Mouse (Mus musculus): Measurements from ENCODE around the gene Dus1l. TPM values are rescaled to one million over a fixed set of nuclear protein-coding genes. Genes with fewer than 3 reads are reported as not detected.

Gene Dus1l
- polyA plus RNA-seq, 1 experiment from 2014 or later = 63.5 TPM

DNA sequence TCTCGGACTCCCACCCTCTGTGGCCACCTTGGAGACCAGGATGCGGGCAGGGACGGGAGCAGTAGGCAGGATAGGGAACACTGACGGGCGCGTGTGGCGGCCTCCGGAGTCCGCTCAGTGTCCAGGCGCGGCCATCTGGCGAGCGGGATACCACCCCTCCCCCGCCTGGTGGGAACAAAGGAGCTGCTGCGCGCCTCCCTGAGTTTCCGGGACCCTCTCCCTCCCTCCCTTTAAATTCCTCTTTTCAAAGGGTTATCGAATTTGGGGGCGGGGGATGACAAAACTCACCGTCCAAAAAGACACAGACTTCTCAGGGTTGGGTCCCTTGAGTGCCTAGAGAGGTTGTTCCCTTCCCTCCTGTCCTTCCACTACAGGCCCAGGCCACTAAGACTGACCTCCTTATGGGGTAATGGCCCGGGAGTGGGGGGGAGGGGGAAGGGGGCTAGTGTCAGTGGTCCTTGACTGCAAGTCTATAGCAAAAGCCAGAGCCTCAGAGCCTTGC is 28.6 kb upstream of the Dus1l start:
- Histone ChIP-seq H3K27ac (peak overlapping the region; percentile 98), H3K4me3 (peak overlapping the region; percentile 86), H3K9ac (peak overlapping the region; percentile 93), H3K4me2 (replicated peaks) (peak overlapping the region; percentile 97), H3K27me3 (replicated peaks) (no peaks in the 10 kb centered on the region), H3K36me3 (peaks cover 25% of the 10 kb centered on the region), H3K4me1 (peaks cover 39% of the 10 kb centered on the region), H3K9me3 (no peaks in the 10 kb centered on the region)
- peak; percentile 74 for ATAC-seq (ENCODE audit: low FRiP score, low read depth)
- under 1% methylated on average over 21 of the region's 21 CpGs for WGBS

DNA sequence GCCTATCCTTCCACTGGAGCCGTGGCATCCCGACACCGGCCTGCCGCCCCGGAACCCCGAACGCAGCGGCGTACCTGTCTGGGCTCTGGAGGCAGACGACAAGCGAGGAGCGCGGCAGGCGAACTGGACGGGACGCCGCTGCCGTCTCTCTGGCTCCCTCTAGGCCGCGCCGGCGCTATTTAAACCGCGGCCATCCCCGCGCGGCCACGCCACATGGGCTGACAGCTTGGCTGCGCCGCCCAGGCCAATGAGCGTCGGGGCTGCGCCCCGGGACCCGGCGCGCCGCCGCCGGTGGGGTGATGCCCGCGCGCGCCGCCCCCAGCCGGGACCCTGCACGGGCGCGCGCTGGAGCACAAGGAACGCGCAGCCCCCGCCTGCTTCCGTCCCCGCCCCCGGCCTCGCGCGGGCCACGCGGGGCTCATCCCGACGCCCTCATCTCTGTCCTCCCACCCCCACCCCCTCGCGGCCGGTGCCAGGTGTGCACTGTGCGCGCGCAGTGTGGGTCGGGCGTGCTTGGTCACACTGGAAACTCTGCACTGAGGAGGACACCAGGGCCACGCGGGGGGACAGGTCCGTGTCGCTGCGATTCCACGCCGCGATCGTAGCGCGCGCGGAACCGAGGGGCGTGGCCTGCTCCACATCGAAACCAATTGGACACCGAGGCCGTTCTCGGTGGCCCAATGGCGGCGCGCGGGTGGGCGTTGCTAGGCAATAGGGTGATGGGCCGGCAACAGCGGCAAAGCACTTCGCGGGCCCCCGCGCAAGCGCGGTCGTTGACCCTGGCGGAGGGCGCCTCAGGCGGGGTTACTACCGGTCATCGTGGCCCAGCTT is 28.0 kb upstream of the Dus1l start, which contains the start of gene Fasn:
TSS of gene Fasn (minus strand) at position 592 of the 831 bp plus-strand sequence.
- Histone ChIP-seq H3K4me1 (peaks cover 44% of the 10 kb centered on the region), H3K4me3 (peak within 1 kb of the TSS; percentile 86)
- under 1% methylated on average over 109 of the region's 109 CpGs for WGBS

DNA sequence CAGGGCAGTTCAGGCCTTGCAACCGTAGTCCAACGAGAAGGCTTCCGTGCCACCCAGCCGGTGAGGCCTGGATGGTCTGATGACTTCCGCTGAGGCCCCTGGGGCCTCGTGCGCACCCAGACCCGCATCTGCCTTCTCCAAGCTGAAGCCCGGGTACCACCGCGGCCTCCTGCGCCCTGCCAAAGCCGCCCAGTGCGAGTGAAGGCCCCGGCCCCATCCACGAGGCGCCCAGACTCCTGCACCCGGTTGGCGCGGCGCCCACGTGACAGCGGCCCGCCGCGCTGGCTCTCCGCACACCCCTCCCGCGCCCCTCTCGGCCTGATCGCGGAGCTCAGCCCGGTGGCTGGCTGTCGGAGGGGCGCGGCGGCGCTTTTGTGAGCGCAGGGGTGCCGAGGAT is 27.3 kb upstream of the Dus1l start:
- under 1% methylated on average over 40 of the region's 40 CpGs for WGBS
- Histone ChIP-seq H3K27ac (peak overlapping the region; percentile 98), H3K27me3 (replicated peaks) (no peaks in the 10 kb centered on the region), H3K4me1 (peaks cover 44% of the 10 kb centered on the region), H3K9ac (peak overlapping the region; percentile 93), H3K4me2 (replicated peaks) (peak overlapping the region; percentile 97), H3K9me3 (no peaks in the 10 kb centered on the region), H3K4me3 (peak overlapping the region; percentile 86), H3K36me3 (peaks cover 38% of the 10 kb centered on the region)
- ATAC-seq (ENCODE audit: low FRiP score, low read depth) = peak; percentile 52

More for the DNA sequence above, 28.0 kb upstream of the Dus1l start, which contains the start of gene Fasn:
- Histone ChIP-seq H3K9ac (peak within 1 kb of the TSS; percentile 93), H3K4me2 (replicated peaks) (peak within 1 kb of the TSS; percentile 97), H3K36me3 (peaks cover 31% of the 10 kb centered on the region), H3K9me3 (no peaks in the 10 kb centered on the region), H3K27me3 (replicated peaks) (no peaks in the 10 kb centered on the region), H3K27ac (peak within 1 kb of the TSS; percentile 98)
- peak; percentile 90 for ATAC-seq (ENCODE audit: low FRiP score, low read depth)

DNA sequence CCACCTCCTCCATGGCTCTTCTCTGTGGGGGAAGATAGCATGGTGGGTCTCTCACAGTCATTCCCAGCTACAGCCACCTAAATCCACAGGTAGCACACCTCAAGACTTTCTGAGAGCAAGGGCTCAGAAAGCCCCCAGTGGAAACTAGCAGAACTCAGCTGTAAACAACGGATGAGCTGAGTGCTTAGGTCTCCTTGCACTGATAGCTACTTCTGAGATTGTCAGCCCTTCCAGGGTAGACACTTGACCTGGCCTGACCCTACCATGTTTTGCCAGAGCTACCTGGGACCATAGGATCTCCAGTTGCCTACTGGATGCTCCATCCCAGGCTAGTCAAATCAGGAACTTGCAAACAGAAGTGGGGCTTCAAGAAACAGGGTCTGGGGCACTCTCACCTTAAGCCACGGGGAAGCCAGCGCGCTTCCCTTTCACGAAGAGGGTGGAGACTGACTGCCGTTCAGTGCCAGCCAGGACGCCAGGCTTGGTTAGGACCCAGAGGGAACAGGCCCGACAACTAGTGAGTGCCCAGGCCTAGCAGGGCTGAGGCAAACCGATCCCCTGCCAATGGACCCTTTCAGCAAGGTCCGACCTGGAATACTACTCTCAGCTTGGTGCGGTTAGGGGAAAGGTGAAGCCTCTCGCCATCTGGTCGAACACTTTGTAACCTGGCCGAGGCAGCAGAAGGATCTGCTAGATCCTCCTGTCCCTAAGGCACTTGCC is 26.8 kb upstream of the Dus1l start:
- WGBS = 1% methylated on average over 14 of the region's 14 CpGs
- Histone ChIP-seq H3K4me2 (replicated peaks) (peak overlapping the region; percentile 97), H3K9me3 (no peaks in the 10 kb centered on the region), H3K9ac (peak overlapping the region; percentile 93), H3K27ac (peak overlapping the region; percentile 98), H3K27me3 (replicated peaks) (no peaks in the 10 kb centered on the region), H3K4me1 (peaks cover 44% of the 10 kb centered on the region), H3K4me3 (peak overlapping the region; percentile 86), H3K36me3 (peaks cover 43% of the 10 kb centered on the region)
- no peak for ATAC-seq (ENCODE audit: low FRiP score, low read depth)

DNA sequence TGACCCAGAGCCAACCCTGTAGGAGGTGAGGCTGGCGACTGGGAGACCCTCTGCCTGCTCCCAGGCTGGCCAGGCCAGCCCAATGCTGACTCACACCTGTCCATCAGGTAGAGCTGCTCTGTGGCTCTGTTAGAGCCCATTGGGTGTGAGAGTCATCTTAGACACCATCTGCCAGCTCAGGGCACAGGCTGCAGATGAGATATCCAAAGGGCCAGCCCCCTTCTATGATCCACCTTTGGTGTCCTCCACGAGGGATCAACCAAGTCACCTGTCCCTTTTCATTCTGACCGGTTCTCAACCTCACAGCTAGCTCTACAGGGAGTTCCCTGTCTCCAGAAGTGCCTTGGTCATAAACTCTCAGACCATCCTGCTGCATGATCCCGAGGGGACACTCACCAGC is 26.1 kb upstream of the Dus1l start:
- WGBS = 56% methylated on average over 4 of the region's 4 CpGs
- Histone ChIP-seq H3K9me3 (no peaks in the 10 kb centered on the region), H3K4me1 (peaks cover 44% of the 10 kb centered on the region), H3K4me3 (peak overlapping the region; percentile 86), H3K9ac (peak overlapping the region; percentile 93), H3K4me2 (replicated peaks) (peak overlapping the region; percentile 97), H3K27me3 (replicated peaks) (no peaks in the 10 kb centered on the region), H3K36me3 (peaks cover 50% of the 10 kb centered on the region), H3K27ac (no peak overlapping the region)
- ATAC-seq (ENCODE audit: low FRiP score, low read depth) = no peak

DNA sequence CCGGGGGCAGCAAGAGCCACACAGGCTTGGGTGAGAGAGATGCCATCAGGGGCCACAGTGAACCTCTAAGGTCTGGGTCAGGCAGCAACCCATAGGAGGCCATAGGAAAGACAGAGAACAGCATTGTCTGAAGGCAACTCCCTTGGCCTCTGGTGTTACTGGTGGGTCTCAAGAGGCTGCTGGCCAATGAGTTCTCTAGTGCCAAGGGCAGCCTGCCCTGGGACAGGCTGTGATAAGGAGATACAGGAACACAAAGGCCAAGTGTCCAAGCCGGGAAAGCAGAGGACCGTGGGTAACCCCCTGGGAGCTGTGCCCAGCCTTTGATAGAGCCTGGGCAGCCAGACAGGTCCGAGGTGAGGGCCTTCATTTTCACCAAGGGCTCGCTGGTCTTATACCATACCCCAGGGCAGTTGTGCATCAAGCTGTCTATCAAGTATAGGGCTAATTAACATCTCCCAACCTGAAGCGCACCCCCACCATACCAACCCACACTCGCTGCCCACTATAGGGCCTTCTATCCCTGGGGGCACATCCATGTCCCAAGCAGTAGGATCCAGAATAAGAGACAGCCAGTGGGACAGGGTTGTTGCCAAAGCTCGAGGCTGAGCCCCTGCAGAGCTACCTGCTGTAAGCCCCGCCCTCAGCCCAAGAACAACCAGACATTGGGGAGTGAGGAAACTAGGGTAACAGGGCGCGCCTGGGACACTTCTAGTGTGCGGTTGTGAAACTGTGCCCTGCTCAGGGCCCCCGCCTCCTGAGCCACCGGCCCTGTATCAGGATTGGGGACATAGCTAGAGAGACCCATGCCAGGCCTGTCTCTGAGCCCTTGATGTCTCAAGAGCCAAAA is 25.1 kb upstream of the Dus1l start:
- 84% methylated on average over 14 of the region's 14 CpGs for WGBS
- Histone ChIP-seq H3K9me3 (no peaks in the 10 kb centered on the region), H3K4me3 (peak overlapping the region; percentile 86), H3K36me3 (peaks cover 60% of the 10 kb centered on the region), H3K27me3 (replicated peaks) (no peaks in the 10 kb centered on the region), H3K4me2 (replicated peaks) (peak overlapping the region; percentile 97), H3K4me1 (peaks cover 44% of the 10 kb centered on the region), H3K9ac (peak overlapping the region; percentile 23; the same call in 1 of the 2 replicates), H3K27ac (no peak overlapping the region)
- no peak for ATAC-seq (ENCODE audit: low FRiP score, low read depth)

DNA sequence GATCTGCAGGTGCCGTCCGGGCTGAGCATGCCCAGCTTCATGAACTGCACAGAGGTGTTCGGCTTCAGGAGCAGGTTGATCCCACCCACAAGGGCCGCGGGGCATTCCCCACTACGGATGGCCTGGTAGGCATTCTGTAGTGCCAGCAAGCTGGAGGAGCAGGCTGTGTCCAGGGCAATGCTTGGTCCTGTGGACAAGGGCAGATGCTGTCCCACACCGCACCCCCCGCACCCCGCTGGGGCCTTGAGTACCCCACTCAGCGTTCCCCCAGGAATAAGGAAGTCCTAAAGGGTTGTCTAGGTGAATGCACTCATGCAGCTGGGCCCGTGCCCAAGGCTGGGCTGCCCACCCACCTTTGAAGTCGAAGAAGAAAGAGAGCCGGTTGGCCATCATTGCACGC is 24.3 kb upstream of the Dus1l start:
- H3K36me3 ChIP-seq = peaks cover 68% of the 10 kb centered on the region
- H3K9me3 ChIP-seq = no peaks in the 10 kb centered on the region
- WGBS = 92% methylated on average over 14 of the region's 14 CpGs
- no peaks in the 10 kb centered on the region for H3K27me3 ChIP-seq (replicated peaks)
- H3K27ac ChIP-seq = no peak overlapping the region
- H3K4me1 ChIP-seq = peaks cover 39% of the 10 kb centered on the region
- H3K9ac ChIP-seq = no peak overlapping the region
- ATAC-seq (ENCODE audit: low FRiP score, low read depth) = no peak
- H3K4me3 ChIP-seq = no peak overlapping the region
- H3K4me2 ChIP-seq (replicated peaks) = peak overlapping the region; percentile 97; the same call in 1 of the 2 replicates

DNA sequence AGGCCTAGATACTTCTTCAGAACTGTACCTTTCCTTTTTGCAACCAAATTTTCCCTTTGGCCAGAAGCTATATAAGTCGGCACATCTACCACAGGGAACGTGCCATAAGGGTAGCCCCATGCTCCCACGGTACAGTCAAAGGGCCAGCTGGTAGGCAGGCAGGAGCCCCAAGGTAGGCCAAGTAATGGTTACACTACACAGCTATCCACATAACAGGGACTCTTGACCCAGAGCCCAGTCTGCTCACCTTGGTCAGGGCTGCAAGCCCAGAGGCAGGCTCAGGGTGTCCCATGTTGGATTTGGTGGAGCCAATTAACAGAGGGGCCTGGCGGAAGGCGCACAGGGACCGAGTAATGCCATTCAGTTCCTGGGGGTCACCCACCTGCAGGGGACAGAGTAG is 23.4 kb upstream of the Dus1l start:
- Histone ChIP-seq H3K4me2 (replicated peaks) (no peak overlapping the region), H3K4me3 (no peak overlapping the region), H3K36me3 (peaks cover 77% of the 10 kb centered on the region), H3K9ac (no peak overlapping the region), H3K9me3 (no peaks in the 10 kb centered on the region), H3K4me1 (peaks cover 32% of the 10 kb centered on the region), H3K27me3 (replicated peaks) (no peaks in the 10 kb centered on the region), H3K27ac (no peak overlapping the region)
- 92% methylated on average over 6 of the region's 6 CpGs for WGBS
- no peak for ATAC-seq (ENCODE audit: low FRiP score, low read depth)

DNA sequence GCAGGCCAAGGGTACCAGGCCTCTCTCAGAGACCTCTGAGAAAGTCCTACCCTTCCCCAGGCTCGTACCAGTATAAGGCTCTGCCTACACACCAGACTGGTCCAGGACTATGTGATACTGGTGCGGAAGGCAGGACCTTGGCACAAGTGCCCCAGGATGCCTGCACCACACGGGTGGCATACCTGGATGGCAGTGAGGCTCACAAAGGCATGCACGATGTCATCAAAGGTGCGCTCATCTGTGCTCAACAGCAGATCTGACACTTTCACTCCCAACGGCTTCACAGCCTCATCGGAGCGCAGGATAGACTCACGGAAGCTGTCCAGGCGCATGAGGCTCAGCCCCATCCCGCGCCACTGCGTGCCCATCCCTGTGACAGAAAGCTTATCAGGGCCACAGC is 22.0 kb upstream of the Dus1l start:
- no peak for ATAC-seq (ENCODE audit: low FRiP score, low read depth)
- Histone ChIP-seq H3K36me3 (peaks cover 90% of the 10 kb centered on the region), H3K9ac (no peak overlapping the region), H3K27me3 (replicated peaks) (no peaks in the 10 kb centered on the region), H3K4me2 (replicated peaks) (no peak overlapping the region), H3K27ac (no peak overlapping the region), H3K4me1 (peaks cover 32% of the 10 kb centered on the region), H3K9me3 (no peaks in the 10 kb centered on the region), H3K4me3 (no peak overlapping the region)
- WGBS = 95% methylated on average over 13 of the region's 13 CpGs

DNA sequence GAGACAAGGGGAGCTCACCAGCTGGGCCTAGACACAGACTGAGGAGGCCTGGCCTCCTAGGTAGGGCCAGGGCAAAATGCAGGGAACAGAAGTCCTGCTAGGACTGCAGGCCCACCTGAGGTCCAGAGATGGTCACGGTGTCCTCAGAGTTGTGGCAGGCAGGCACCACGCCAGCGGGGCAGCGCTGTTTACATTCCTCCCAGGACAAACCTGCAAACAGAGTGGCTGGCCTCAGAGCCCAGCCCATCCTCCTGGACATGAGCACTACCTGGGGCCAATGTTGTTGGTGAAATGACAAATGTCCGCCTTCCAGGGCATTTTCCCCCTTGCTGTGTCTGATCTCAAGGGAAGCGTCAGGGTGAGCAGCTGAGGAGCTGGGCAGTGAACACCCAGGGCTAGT is 21.2 kb upstream of the Dus1l start:
- H3K36me3 ChIP-seq = peaks cover 99% of the 10 kb centered on the region
- no peak overlapping the region for H3K4me2 ChIP-seq (replicated peaks)
- no peak for ATAC-seq (ENCODE audit: low FRiP score, low read depth)
- H3K4me1 ChIP-seq = peaks cover 24% of the 10 kb centered on the region
- 92% methylated on average over 6 of the region's 6 CpGs for WGBS
- no peaks in the 10 kb centered on the region for H3K9me3 ChIP-seq
- H3K9ac ChIP-seq = no peak overlapping the region
- H3K27me3 ChIP-seq (replicated peaks) = no peaks in the 10 kb centered on the region
- 0 out of 2 replicates have a peak overlapping the region, but pooled peaks have one; percentile 1 for H3K4me3 ChIP-seq
- H3K27ac ChIP-seq = no peak overlapping the region

DNA sequence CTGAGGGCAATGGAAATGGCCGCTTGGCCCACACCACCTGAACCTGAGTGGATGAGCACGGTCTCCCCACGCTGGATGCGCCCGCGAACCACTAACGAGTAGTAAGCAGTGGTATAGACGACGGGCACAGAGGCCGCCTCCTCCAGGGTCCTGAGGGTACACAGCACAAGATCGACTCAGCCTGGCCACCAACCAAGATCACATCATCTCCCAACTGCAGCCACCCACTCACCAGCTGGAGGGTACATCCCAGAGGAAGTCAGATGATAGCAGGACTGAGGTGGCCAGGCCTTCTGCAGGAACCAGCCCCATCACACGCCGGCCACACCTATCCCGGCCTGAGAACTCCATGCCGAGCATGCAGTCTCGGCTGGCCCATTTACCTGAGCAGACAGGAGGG is 15.9 kb upstream of the Dus1l start:
- Histone ChIP-seq H3K9ac (no peak overlapping the region), H3K9me3 (no peaks in the 10 kb centered on the region), H3K27ac (no peak overlapping the region), H3K4me1 (no peaks in the 10 kb centered on the region), H3K4me3 (no peak overlapping the region), H3K4me2 (replicated peaks) (no peak overlapping the region), H3K27me3 (replicated peaks) (no peaks in the 10 kb centered on the region), H3K36me3 (peaks cover 100% of the 10 kb centered on the region)
- no peak for ATAC-seq (ENCODE audit: low FRiP score, low read depth)
- WGBS = 94% methylated on average over 16 of the region's 16 CpGs

Data from neural tube, embryonic 12.5 days (tissue).